Mouse (Mus musculus) left cerebral cortex, adult 2 months (tissue): ENCODE data around the gene Kifc5b. TPM values are rescaled to one million over a fixed set of nuclear protein-coding genes. Genes with fewer than 3 reads are reported as not detected.
"Not testable (repeated sequence)": the region's sequence is repeated elsewhere in the genome, so short reads cannot be mapped to it uniquely, and the experiment has no call there.

Source experiments
- DNase-seq, 2 experiments: peaks; one replicate each; pipeline ENCODE4 v3.0.0; 2021 to 2022; ENCODE audit warnings: low spot score in 2 of 2, mixed read lengths in 1 of 2; ENCODE audit errors: extremely low spot score in 1 of 2
- H3K27ac ChIP-seq: fragments of 200-600 bp; 2 replicates; pipeline ENCODE4 v1.8.1; 2022
- H3K4me3 ChIP-seq: fragments of 200-600 bp; 2 replicates; pipeline ENCODE4 v1.8.1; 2022
- CTCF ChIP-seq: fragments of 200-600 bp; IDR thresholded peaks from 2 replicates; pipeline ENCODE4 v1.8.1; 2022; ENCODE audit warnings: antibody characterized with exemption, mild to moderate bottlenecking, moderate library complexity
- intact Hi-C: fragments of 180-260 bp; cut with DNase I; formaldehyde crosslinking; loops from one replicate; pipeline ENCODE4 v1.15.1; 2025
- total RNA-seq, 2 experiments: library from RNA; stranded (reverse); gene quantifications; 2 replicates each; pipeline ENCODE4 v1.2.3; 2021

Kifc5b gene
- total RNA-seq, 2 experiments from 2014 or later: 3.3 to 4.6 TPM

- H3K4me3 ChIP-seq: no peak overlapping the region
- no peak for TF ChIP-seq CTCF
- peak overlapping the region; percentile 83 for H3K27ac ChIP-seq
- intact Hi-C loops: no loop called here
- DNase-seq: no peak
Measured at GRCm38 (mm10) chr17:26966993-26967392, 50.1 kb downstream of the Kifc5b start.

DNA sequence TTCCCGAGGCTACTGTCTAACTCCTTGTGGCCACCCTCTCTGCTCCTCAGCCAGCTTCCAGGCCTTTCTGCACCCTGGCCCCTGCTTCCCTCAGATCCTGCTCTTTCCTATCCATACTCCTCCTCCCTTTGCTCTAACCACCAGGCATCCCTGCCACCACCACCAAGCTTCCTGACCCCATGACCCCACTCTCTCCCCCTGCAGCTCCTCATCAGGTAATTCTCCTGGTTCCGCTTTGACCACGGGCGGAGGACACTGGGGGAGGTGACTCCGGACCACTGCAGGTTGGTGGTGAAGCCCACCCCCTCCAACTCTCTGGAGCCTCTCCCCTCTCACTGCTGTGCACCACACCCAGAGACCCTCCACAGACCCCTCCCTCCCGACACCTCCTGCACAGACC is 50.6 kb downstream of the Kifc5b start:
- intact Hi-C loops: no loop called here
- no peak for TF ChIP-seq CTCF
- no peak for DNase-seq
- Histone ChIP-seq H3K4me3 (no peak overlapping the region), H3K27ac (peak overlapping the region; percentile 83)

- peak overlapping the region; percentile 83 for H3K27ac ChIP-seq
- intact Hi-C loops: loop anchor here (2.0 kb wide), 1 partner anchor 15 kb away; no protein-coding TSS in a partner anchor
- TF ChIP-seq CTCF: no peak
- no peak overlapping the region for H3K4me3 ChIP-seq
- DNase-seq: no peak
Measured at GRCm38 (mm10) chr17:26968200-26968611, 51.3 kb downstream of the Kifc5b start.

- no peak for DNase-seq
- no peak overlapping the region for H3K4me3 ChIP-seq
- intact Hi-C loops: loop anchor here (2.0 kb wide), 1 partner anchor 16 kb away; no protein-coding TSS in a partner anchor
- H3K27ac ChIP-seq: peak overlapping the region; percentile 83
- TF ChIP-seq CTCF: no peak
Measured at GRCm38 (mm10) chr17:26969257-26969656, 52.4 kb downstream of the Kifc5b start.

- DNase-seq: no peak
- TF ChIP-seq CTCF: no peak
- H3K27ac ChIP-seq: peak overlapping the region; percentile 83
- no peak overlapping the region for H3K4me3 ChIP-seq
- intact Hi-C loops: no loop called here
Measured at GRCm38 (mm10) chr17:26970221-26970620, 53.3 kb downstream of the Kifc5b start.

- Histone ChIP-seq H3K27ac (peak overlapping the region; percentile 19; the same call in 1 of the 2 replicates), H3K4me3 (no peak overlapping the region)
- TF ChIP-seq CTCF: no peak
- intact Hi-C loops: no loop called here
- DNase-seq: no peak
Measured at GRCm38 (mm10) chr17:26971247-26971905, 54.5 kb downstream of the Kifc5b start.

DNA sequence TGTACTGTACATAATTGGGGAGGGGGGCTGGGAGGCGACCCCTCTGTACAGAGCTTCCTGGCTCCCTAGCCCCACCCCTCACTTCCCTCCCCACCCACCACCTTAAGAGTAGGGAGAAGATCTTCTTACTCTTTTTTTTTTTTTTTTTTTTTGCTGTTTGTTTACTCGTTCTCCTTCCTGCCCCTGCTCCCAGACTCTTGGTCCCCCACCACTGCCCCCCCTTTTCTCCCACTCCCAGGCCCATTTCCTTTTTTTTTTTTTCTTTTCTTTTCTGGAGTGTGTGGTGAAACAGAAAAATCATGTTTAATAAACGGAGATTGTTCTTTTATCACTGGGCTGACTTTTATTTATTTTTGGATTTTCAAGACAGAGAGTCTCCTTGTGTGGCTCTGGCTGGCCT is 55.2 kb downstream of the Kifc5b start:
- no peak for TF ChIP-seq CTCF
- Histone ChIP-seq H3K4me3 (peak overlapping the region; percentile 89), H3K27ac (peak overlapping the region; percentile 90)
- intact Hi-C loops: loop anchor here (1.0 to 2.0 kb wide), 2 partner anchors 39 to 49 kb away; partner anchors contain the start of gene Phf1
- no peak for DNase-seq

DNA sequence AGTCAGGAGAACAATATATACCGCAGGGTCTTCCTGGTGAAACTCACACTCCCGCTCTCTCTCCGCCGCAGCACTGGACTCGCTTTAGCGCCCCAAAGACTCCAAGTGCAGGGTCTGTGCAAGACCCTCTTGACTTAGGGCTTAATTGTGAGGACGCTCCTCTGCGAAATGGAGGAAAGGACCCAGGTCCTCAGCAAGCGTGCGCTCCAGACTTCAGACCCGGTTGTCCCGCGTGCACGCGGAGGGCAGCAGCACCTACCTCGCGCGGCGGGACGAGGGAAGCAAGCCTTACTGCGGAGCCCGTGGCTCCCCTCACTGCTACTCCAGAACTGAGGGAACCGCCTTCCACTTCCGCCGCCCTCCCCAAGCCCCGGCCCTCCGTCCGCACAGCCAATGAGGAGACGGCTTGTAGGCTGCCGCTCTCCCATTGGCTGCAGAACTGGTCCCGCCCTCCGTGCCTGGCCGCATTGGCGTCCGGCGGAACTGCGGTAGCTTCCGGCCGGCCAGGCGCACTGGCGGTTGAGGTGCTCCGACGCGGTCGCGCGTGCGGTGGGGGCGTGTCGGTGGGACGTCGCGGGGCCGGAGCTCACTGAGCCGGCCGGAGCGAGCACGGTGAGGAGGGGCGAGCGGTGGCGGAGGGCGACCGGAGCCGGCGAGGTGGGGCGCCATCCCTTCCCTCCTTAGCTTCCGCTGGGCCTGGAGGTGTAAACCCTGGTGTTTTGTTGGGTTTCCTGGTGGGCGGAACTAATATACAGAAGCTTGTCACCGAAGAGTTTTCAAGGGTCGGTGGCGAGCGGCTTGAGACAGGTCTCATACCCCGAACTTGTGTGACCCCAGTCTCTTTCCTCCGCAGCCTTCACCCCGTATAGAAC is 56.0 kb downstream of the Kifc5b start, which contains the start of gene Zbtb9:
TSS of gene Zbtb9 (plus strand) at position 465 of the 872 bp plus-strand sequence.
- peak; percentile 96 for DNase-seq
- peak within 1 kb of the TSS; percentile 90 for H3K27ac ChIP-seq
- TF ChIP-seq CTCF: no peak
- peak within 1 kb of the TSS; percentile 89 for H3K4me3 ChIP-seq
- intact Hi-C loops: loop anchor here (1.0 to 2.0 kb wide), 2 partner anchors 40 to 48 kb away; partner anchors contain the start of gene Phf1

- no peak overlapping the region for H3K4me3 ChIP-seq
- no peak overlapping the region for H3K27ac ChIP-seq
- DNase-seq: no peak
- TF ChIP-seq CTCF: no peak
- intact Hi-C loops: no loop called here
Measured at GRCm38 (mm10) chr17:26974547-26974946, 57.7 kb downstream of the Kifc5b start.

DNA sequence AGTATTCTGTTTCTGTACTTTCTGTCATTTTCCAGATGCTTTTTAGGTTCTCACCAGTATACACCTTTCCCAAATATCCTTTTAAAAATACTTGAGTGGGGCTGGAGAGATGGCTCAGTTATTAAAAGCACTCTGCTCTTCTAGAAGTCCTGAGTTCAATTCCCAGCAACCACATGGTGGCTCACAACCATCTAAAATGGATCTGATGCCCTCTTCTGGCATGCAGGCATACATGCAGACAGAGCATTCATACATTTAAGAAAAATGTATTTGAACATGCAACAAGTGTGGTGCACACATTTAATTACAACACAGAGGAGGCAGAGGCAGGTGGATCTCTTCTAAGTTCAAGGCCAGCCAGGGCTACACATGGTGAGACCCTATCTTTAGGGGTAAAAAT is 58.5 kb downstream of the Kifc5b start:
- no peak for DNase-seq
- peak; percentile 29 for TF ChIP-seq CTCF
- Histone ChIP-seq H3K4me3 (no peak overlapping the region), H3K27ac (no peak overlapping the region)
- intact Hi-C loops: no loop called here

DNA sequence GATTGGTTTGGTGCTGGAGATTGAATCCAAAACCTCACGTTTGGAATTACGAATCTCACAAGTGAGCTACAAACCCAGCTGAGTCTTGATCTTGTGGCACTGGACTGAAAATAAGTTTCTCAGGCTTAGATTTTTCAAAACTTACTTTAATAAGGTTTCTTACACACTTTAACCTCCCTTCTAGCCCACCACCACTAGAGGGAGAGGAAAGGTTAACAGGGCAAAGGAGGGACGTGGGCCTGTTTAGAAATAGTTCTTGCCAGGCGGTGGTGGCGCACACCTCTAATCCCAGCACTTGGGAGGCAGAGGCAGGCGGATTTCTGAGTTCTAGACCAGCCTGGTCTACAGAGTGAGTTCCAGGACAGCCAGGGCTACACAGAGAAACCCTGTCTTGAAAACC is 60.5 kb downstream of the Kifc5b start:
- intact Hi-C loops, DNase-seq, H3K4me3 ChIP-seq: not testable (repeated sequence)

DNA sequence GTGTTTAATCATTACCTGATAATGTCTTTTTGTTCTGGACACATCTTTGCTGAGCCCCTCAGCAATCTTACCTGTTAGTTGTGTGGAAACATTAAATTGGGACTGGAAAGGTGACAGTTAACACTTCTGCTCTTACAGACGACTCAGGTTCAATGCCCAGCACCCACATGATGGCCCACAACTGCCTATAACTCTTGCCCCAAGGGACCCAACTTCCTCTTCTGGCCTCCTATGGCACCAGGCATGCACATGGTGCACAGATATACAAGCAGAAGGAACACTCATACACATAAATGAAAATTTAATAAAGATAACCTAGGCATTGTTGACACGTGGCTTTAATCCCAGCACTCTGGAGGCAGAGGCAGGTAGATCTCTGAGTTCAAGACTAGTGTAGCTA is 62.5 kb downstream of the Kifc5b start:
- H3K4me3 ChIP-seq: no peak overlapping the region
- DNase-seq: no peak
- TF ChIP-seq CTCF: no peak
- intact Hi-C loops: no loop called here
- no peak overlapping the region for H3K27ac ChIP-seq

More for the DNA sequence above, 60.5 kb downstream of the Kifc5b start:
- H3K27ac ChIP-seq: not testable (repeated sequence)
